Mouse (Mus musculus) MEL (cell line): ENCODE results near the gene Tmcc3. TPM values are rescaled to one million over a fixed set of nuclear protein-coding genes. Genes with fewer than 3 reads are reported as not detected.
A peak's percentile ranks its signal among the peaks of the same experiment; 100 is the strongest.

Source experiments
- DNase-seq: peaks from one replicate; pipeline ENCODE4 v3.0.0; 2011; ENCODE audit warnings: low read depth, low spot score
- H3K27ac ChIP-seq: 2 replicates; pipeline ENCODE4 v1.5.1; 2012; ENCODE audit warnings: low read depth, mild to moderate bottlenecking, control low read depth, low read length, moderate library complexity; ENCODE audit not compliant: control insufficient read depth
- H3K27me3 ChIP-seq, 2 experiments: fragments of 150-350 bp in 1 of 2; sonication (generic) in 1 of 2; 2 replicates each; pipeline ENCODE4 v1.6.1; 2012; ENCODE audit warnings: low read length in 2 of 2, mild to moderate bottlenecking in 2 of 2, improper control_type of control experiment in 1 of 2, moderate library complexity in 1 of 2; ENCODE audit not compliant: insufficient read depth in 2 of 2, control insufficient read depth in 1 of 2
- H3K36me3 ChIP-seq, 2 experiments: 2 replicates each; pipeline ENCODE4 v1.6.1; 2012 to 2014; ENCODE audit warnings: low read length in 2 of 2, improper control_type of control experiment in 1 of 2, inconsistent platforms in 1 of 2, mild to moderate bottlenecking in 1 of 2; ENCODE audit not compliant: insufficient read depth in 2 of 2, control insufficient read depth in 1 of 2
- H3K4me1 ChIP-seq, 2 experiments: fragments of 150-350 bp in 1 of 2; sonication (generic) in 1 of 2; 2 replicates each; pipeline ENCODE4 v1.6.1; 2012; ENCODE audit warnings: low read length in 2 of 2, improper control_type of control experiment in 1 of 2, mild to moderate bottlenecking in 1 of 2; ENCODE audit not compliant: insufficient read depth in 2 of 2, control insufficient read depth in 1 of 2
- H3K4me3 ChIP-seq, 2 experiments: fragments of 150-350 bp in 1 of 2; sonication (generic) in 1 of 2; 2 replicates each; pipeline ENCODE4 v1.5.1; 2012; ENCODE audit warnings: low read depth in 2 of 2, low read length in 2 of 2, mild to moderate bottlenecking in 2 of 2, moderate library complexity in 2 of 2, control low read depth in 1 of 2, improper control_type of control experiment in 1 of 2; ENCODE audit not compliant: control insufficient read depth in 1 of 2, insufficient read depth in 1 of 2
- H3K79me2 ChIP-seq: 2 replicates; pipeline ENCODE4 v1.6.1; 2012; ENCODE audit warnings: mild to moderate bottlenecking, low read length, moderate library complexity; ENCODE audit not compliant: control insufficient read depth, poor library complexity, insufficient read depth
- H3K9ac ChIP-seq: 2 replicates; pipeline ENCODE4 v1.6.1; 2012; ENCODE audit warnings: low read depth, mild to moderate bottlenecking, control low read depth, low read length, moderate library complexity; ENCODE audit not compliant: control insufficient read depth, poor library complexity, severe bottlenecking
- H3K9me3 ChIP-seq: fragments of 150-350 bp; sonication (generic); replicated peaks from 2 replicates; pipeline ENCODE4 v1.6.1; 2012; ENCODE audit warnings: mild to moderate bottlenecking, low read length, improper control_type of control experiment, moderate library complexity; ENCODE audit not compliant: insufficient read depth
- CHD2 ChIP-seq: IDR thresholded peaks from 2 replicates; pipeline ENCODE4 v1.6.1; 2011; ENCODE audit warnings: low read length, improper control_type of control experiment
- CTCF ChIP-seq, 3 experiments: IDR thresholded peaks in 2 of 3; conservative IDR thresholded peaks in 1 of 3; 2 replicates each; pipeline ENCODE4 v1.5.1; 2011 to 2012; ENCODE audit warnings: low read length in 3 of 3, low read depth in 2 of 3, mild to moderate bottlenecking in 2 of 3, improper control_type of control experiment in 1 of 3, inconsistent platforms in 1 of 3, mixed read lengths in 1 of 3, moderate library complexity in 1 of 3; ENCODE audit not compliant: control insufficient read depth in 1 of 3, insufficient read depth in 1 of 3, poor library complexity in 1 of 3, severe bottlenecking in 1 of 3
- E2F4 ChIP-seq: IDR thresholded peaks from 2 replicates; pipeline ENCODE4 v1.6.1; 2011; ENCODE audit warnings: low read depth, low read length, improper control_type of control experiment, borderline replicate concordance
- EP300 ChIP-seq, 2 experiments: IDR thresholded peaks; 2 replicates each; pipeline ENCODE4 v1.6.1; 2011; ENCODE audit warnings: improper control_type of control experiment in 2 of 2, low read length in 2 of 2, low read depth in 1 of 2, mild to moderate bottlenecking in 1 of 2
- ETS1 ChIP-seq: IDR thresholded peaks from 2 replicates; pipeline ENCODE4 v1.6.1; 2012; ENCODE audit warnings: low read depth, mild to moderate bottlenecking, inconsistent platforms, low read length, improper control_type of control experiment, moderate library complexity
- GABPA ChIP-seq: IDR thresholded peaks from 2 replicates; pipeline ENCODE4 v1.6.1; 2012; ENCODE audit warnings: low read depth, mild to moderate bottlenecking, inconsistent platforms, low read length, improper control_type of control experiment, moderate library complexity
- HCFC1 ChIP-seq: IDR thresholded peaks from 2 replicates; pipeline ENCODE4 v1.6.1; 2012; ENCODE audit warnings: low read depth, mild to moderate bottlenecking, inconsistent platforms, low read length, improper control_type of control experiment, moderate library complexity
- KAT2A ChIP-seq: conservative IDR thresholded peaks from 2 replicates; pipeline ENCODE4 v1.6.1; 2012; ENCODE audit warnings: low read depth, low read length, improper control_type of control experiment, inconsistent platforms
- MAFK ChIP-seq: IDR thresholded peaks from 2 replicates; pipeline ENCODE4 v1.6.1; 2011; ENCODE audit warnings: low read depth, mild to moderate bottlenecking, low read length, improper control_type of control experiment, borderline replicate concordance
- MAZ ChIP-seq: IDR thresholded peaks from 2 replicates; pipeline ENCODE4 v1.6.1; 2012; ENCODE audit warnings: low read depth, mild to moderate bottlenecking, inconsistent platforms, low read length, improper control_type of control experiment
- MEF2A ChIP-seq: IDR thresholded peaks from 2 replicates; pipeline ENCODE4 v1.6.1; 2014; ENCODE audit warnings: low read depth, mild to moderate bottlenecking, inconsistent platforms, low read length, improper control_type of control experiment; ENCODE audit not compliant: poor library complexity, insufficient replicate concordance, severe bottlenecking; ENCODE audit errors: extremely low read depth
- MXI1 ChIP-seq: IDR thresholded peaks from 2 replicates; pipeline ENCODE4 v1.6.1; 2011; ENCODE audit warnings: mild to moderate bottlenecking, low read depth, low read length, improper control_type of control experiment
- MYB ChIP-seq: IDR thresholded peaks from 2 replicates; pipeline ENCODE4 v1.6.1; 2011; ENCODE audit warnings: mild to moderate bottlenecking, low read depth, low read length, improper control_type of control experiment
- NELFE ChIP-seq: IDR thresholded peaks from 2 replicates; pipeline ENCODE4 v1.6.1; 2011; ENCODE audit warnings: low read depth, low read length, improper control_type of control experiment
- NRF1 ChIP-seq: IDR thresholded peaks from 2 replicates; pipeline ENCODE4 v1.6.1; 2014; ENCODE audit warnings: low read depth, mild to moderate bottlenecking, inconsistent platforms, low read length, improper control_type of control experiment, moderate library complexity; ENCODE audit not compliant: poor library complexity, insufficient read depth, severe bottlenecking
- POLR2AphosphoS5 ChIP-seq: IDR thresholded peaks from 2 replicates; pipeline ENCODE4 v1.6.1; 2012; ENCODE audit warnings: low read depth, borderline replicate concordance, mild to moderate bottlenecking, inconsistent platforms, low read length, moderate library complexity, mixed read lengths
- RAD21 ChIP-seq: IDR thresholded peaks from 2 replicates; pipeline ENCODE4 v1.6.1; 2011; ENCODE audit warnings: mild to moderate bottlenecking, low read depth, low read length, improper control_type of control experiment
- RCOR1 ChIP-seq: IDR thresholded peaks from 2 replicates; pipeline ENCODE4 v1.6.1; 2012; ENCODE audit warnings: low read depth, mild to moderate bottlenecking, inconsistent platforms, low read length, improper control_type of control experiment
- SIN3A ChIP-seq: IDR thresholded peaks from 2 replicates; pipeline ENCODE4 v1.6.1; 2012; ENCODE audit warnings: low read length, improper control_type of control experiment, inconsistent platforms
- SMC3 ChIP-seq: IDR thresholded peaks from 2 replicates; pipeline ENCODE4 v1.6.1; 2011; ENCODE audit warnings: low read depth, low read length, improper control_type of control experiment
- TBP ChIP-seq: IDR thresholded peaks from 2 replicates; pipeline ENCODE4 v1.8.0; 2011; ENCODE audit warnings: low read depth, low read length, improper control_type of control experiment
- USF2 ChIP-seq, 2 experiments: IDR thresholded peaks; 2 replicates each; pipeline ENCODE4 v1.6.1; 2011 to 2012; ENCODE audit warnings: improper control_type of control experiment in 2 of 2, low read length in 2 of 2, borderline replicate concordance in 1 of 2, inconsistent platforms in 1 of 2, low read depth in 1 of 2, mild to moderate bottlenecking in 1 of 2; ENCODE audit not compliant: insufficient read depth in 1 of 2
- ZC3H11A ChIP-seq: IDR thresholded peaks from 2 replicates; pipeline ENCODE4 v1.6.1; 2012; ENCODE audit warnings: low read depth, mild to moderate bottlenecking, inconsistent platforms, low read length, improper control_type of control experiment
- ZNF384 ChIP-seq: IDR thresholded peaks from 2 replicates; pipeline ENCODE4 v1.6.1; 2012; ENCODE audit warnings: low read depth, mild to moderate bottlenecking, inconsistent platforms, low read length, improper control_type of control experiment
- polyA plus RNA-seq, 2 experiments: library from polyadenylated mRNA; stranded (reverse) in 1 of 2; unstranded in 1 of 2; fragments of >175 nt in 1 of 2; fragments of >200 nt in 1 of 2; gene quantifications; 2 replicates each; pipeline versions ENCODE4 v1.2.1 to v1.2.4; 2012; ENCODE audit warnings: low replicate concordance in 2 of 2, low read depth in 1 of 2; ENCODE audit not compliant: insufficient read length in 2 of 2, insufficient read depth in 1 of 2, missing spikeins in 1 of 2
- total RNA-seq: library from RNA; depleted of rRNA; stranded (reverse); fragments of 300-350 nt; gene quantifications from 2 replicates; pipeline ENCODE4 v1.2.3, GENCODE M21; 2012

The Tmcc3 gene
- total and polyA plus RNA-seq, 3 experiments, result 1.3 to 2.6 TPM; not detected in 1

DNA sequence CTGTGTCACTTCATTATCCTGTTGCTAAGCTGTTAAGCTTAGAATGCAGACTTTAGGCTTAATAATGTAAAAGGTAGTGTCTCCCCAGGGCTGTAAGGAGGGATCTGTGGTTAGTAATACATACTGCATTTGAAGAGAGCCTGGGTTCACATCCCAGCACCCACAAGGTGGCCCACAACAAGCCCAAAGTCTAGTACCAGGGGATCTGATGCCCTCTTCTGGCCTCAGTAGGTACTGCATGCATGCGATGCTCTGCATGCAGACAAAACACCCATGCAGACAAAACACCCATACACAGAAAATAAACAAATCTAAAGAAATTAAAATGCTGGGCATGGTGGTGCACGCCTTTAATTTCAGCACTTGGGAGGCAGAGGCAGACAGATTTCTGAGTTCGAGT is 149.6 kb downstream of the Tmcc3 start:
- Histone ChIP-seq H3K9me3 (no peaks in the 10 kb centered on the region), H3K4me1 (no peaks in the 10 kb centered on the region), H3K9ac (no peak overlapping the region), H3K36me3 (no peaks in the 10 kb centered on the region), H3K27ac (no peak overlapping the region), H3K4me3 (no peak overlapping the region), H3K27me3 (peaks cover 4 to 5% of the 10 kb centered on the region in 2 experiments), H3K79me2 (no peaks in the 10 kb centered on the region)
- TF ChIP-seq HCFC1 (no peak), CTCF (IDR thresholded peaks at IDR 0.05 in 2 of 3, conservative IDR thresholded peaks at IDR 0.05 in 1 of 3; ENCODE audit: control insufficient read depth in 1 of 3, insufficient read depth in 1 of 3, low read depth in 2 of 3, low read length in 3 of 3, poor library complexity in 1 of 3, severe bottlenecking in 1 of 3) (peak; percentile 76 to 87 (median 80)), CHD2 (no peak), NELFE (no peak), MYB (no peak), ZC3H11A (peak; percentile 76), USF2 (IDR thresholded peaks at IDR 0.05; ENCODE audit: borderline replicate concordance in 1 of 2, insufficient read depth in 1 of 2, low read depth in 1 of 2, low read length in 2 of 2) (no peak), RCOR1 (no peak), GABPA (no peak), KAT2A (no peak), TBP (no peak), MXI1 (no peak), POLR2AphosphoS5 (no peak), SIN3A (no peak), NRF1 (no peak), MEF2A (no peak), MAFK (no peak), EP300 (IDR thresholded peaks at IDR 0.05; ENCODE audit: low read depth in 1 of 2, low read length in 2 of 2) (no peak), SMC3 (peak; percentile 84), ZNF384 (no peak), RAD21 (peak; percentile 71), E2F4 (no peak), MAZ (no peak), ETS1 (no peak)
- peak; percentile 65 for DNase-seq
